Mouse (Mus musculus): ENCODE measurements around the gene Cyb5rl.

Cyb5rl gene

DNA sequence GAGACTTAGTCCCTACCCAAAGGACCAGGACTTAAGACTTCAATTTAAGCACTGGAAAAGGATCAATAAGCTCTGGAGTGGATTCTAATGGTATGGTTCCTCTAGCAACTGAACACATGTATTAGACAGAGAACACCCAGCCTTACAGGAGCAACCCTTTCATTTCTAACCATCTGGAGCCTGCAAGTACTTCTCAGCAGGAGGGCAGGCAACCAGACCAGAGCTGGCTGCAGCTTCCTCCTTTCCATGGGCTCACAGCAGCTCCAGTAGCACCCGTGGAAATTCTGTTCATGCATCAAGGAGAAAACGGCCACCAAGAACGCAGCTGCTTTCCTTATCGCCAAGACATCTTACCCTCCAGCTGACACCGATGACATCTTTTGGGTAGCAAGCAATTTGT is 68.9 kb downstream of the Cyb5rl start:
- H3K4me3 ChIP-seq (replicated peaks; ENCODE audit: low read length), result no peak overlapping the region

DNA sequence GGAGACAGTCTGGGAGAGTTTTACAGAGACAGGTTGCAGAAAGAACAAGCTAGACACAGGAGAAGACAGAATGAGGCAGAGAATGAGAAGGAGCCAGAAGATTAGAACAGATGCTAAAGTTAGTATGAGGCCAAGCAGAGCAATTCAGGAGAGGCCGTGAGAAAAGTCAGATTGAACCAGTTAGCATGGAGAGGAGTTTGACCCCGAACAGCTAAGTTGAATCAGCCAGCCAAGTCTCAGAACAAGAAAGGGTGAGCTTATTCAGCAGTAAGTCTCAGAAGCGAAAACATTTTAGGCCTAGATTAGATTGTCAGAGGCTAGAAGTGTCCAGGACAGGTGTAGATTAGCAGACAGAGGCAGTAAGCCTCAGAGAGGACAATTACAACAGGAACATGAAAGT is 69.7 kb downstream of the Cyb5rl start:
- Histone ChIP-seq H3K4me3 (replicated peaks; ENCODE audit: low read length) (no peak overlapping the region), H3K36me3 (ENCODE audit: insufficient read depth, low read length) (no peaks in the 10 kb centered on the region), H3K9me3 (ENCODE audit: low read length) (no peaks in the 10 kb centered on the region), H3K4me1 (replicated peaks; ENCODE audit: low read depth, low read length) (peaks cover 18% of the 10 kb centered on the region), H3K27me3 (ENCODE audit: insufficient read depth, low read length) (peaks cover 25% of the 10 kb centered on the region)
- TF ChIP-seq NANOG (IDR thresholded peaks at IDR 0.05; ENCODE audit: borderline replicate concordance, low read length) (no peak), CTCF (conservative IDR thresholded peaks at IDR 0.05; ENCODE audit: low read length) (no peak), POU5F1 (IDR thresholded peaks at IDR 0.05; ENCODE audit: borderline replicate concordance, low read length) (no peak)

More for the DNA sequence above, 68.9 kb downstream of the Cyb5rl start:
- Histone ChIP-seq H3K36me3 (ENCODE audit: insufficient read depth, low read length) (no peaks in the 10 kb centered on the region), H3K9me3 (ENCODE audit: low read length) (no peaks in the 10 kb centered on the region), H3K4me1 (replicated peaks; ENCODE audit: low read depth, low read length) (peaks cover 23% of the 10 kb centered on the region), H3K27me3 (ENCODE audit: insufficient read depth, low read length) (peaks cover 23% of the 10 kb centered on the region)
- no peak for TF ChIP-seq CTCF (conservative IDR thresholded peaks at IDR 0.05; ENCODE audit: low read length)
- TF ChIP-seq NANOG (IDR thresholded peaks at IDR 0.05; ENCODE audit: borderline replicate concordance, low read length), result no peak
- TF ChIP-seq POU5F1 (IDR thresholded peaks at IDR 0.05; ENCODE audit: borderline replicate concordance, low read length), result no peak
